Mouse (Mus musculus) thymus, postnatal 4 days (tissue): Measurements from ENCODE around the gene Ndufa9.

Experiments
- DNase-seq: peaks from one replicate; pipeline ENCODE4 v3.0.0; 2021

The Ndufa9 gene

GRCm38 (mm10) chr6:126848712-126849704 lies at the start of gene Ndufa9:
TSS of gene Ndufa9 (minus strand) at chr6:126849136.
- peak; percentile 96 for DNase-seq

DNA sequence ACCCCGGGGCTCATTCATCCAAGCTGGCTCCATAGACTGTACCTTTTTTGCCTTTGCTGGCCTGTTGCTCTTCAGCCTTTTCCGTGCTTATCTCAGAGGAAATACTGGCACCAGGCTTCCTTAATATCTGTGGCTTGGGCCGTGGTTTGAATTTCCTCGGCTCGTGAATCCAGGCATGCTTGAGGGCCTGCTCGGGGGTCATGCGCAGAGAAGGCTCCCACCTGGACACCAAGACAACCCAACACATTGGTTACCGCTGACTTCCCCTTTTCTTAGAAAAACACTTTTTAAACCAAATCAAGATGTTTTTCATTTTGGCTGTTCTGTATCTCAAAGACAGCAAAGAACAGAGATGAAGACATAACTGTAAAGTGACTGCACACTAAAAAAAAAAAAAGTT lies 28.2 kb upstream of the Ndufa9 start:
- no peak for DNase-seq

DNA sequence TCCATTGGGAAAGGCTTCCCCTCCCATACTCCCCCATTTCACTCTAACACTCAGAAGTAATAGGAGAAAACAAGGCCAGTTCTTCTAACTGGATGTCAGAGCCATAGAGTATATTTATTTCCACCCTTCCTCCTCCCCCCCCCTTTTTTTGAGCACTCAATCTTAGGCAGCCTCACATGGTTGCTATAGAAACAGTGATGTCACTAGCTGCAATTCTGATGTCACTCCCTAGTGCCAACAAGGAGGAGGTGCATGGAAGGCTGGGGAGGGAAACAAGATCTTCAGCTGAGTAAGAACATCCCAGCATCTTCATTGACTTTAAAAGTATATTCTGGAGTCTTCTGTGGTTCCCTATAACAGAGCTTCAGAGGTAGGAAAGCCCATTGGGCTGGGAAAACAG lies 3.9 kb upstream of the Ndufa9 start, which contains the start of gene Akap3:
TSS of gene Akap3 (plus strand) at position 218 of the 400 bp plus-strand sequence.
- no peak for DNase-seq

- no peak for DNase-seq
Measured at GRCm38 (mm10) chr6:126836628-126837027, 12.3 kb downstream of the Ndufa9 start.

- no peak for DNase-seq
Measured at GRCm38 (mm10) chr6:126823087-126823486, 25.8 kb downstream of the Ndufa9 start.

DNA sequence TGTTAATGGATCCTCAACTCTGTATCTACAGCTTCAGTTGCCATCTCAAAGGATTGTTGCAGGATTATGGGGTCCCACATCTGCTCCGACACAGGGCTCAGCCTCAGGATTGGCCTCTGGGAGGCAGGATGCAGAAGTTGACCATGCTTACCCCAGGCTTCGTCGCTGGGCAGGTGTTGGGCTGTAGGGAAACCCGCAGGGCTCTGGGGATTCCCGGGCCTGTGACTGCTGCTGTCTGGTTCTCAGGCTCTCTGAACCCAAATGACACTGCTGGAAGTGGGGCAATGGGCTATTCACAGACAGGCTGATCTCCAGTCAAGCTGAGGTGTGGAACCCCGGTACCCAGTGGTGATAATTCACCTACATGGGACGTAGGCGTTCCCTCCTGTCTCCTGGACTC lies 32.6 kb downstream of the Ndufa9 start:
- DNase-seq: no peak

DNA sequence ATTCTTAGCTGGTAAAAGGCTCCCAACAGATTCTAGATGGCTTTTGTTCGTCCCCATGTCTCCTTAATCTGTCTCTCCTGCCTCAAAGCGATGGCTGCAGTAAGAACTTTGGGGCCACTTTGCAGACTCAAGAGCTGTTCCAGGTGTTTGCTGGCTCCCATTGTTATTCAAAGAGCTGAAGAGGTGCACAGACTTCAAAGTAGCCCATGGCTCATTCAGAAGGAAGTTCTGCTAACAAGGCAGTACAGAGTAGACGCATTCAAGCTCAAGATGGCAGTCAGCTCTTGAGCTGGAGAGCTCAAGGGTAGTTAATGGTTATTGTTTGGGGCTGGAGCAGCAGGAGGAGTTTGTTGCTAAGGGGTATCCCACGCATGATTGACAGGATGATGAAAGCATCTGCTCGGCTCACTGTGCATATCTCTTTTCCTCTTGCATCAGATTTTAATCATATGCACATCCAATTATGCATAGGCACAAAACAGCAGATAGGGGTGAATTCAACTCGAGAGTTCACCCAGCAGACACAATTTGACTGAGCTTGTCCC lies 33.7 kb downstream of the Ndufa9 start:
- no peak for DNase-seq

- DNase-seq: no peak
Measured at GRCm38 (mm10) chr6:126811481-126811880, 37.5 kb downstream of the Ndufa9 start.

DNA sequence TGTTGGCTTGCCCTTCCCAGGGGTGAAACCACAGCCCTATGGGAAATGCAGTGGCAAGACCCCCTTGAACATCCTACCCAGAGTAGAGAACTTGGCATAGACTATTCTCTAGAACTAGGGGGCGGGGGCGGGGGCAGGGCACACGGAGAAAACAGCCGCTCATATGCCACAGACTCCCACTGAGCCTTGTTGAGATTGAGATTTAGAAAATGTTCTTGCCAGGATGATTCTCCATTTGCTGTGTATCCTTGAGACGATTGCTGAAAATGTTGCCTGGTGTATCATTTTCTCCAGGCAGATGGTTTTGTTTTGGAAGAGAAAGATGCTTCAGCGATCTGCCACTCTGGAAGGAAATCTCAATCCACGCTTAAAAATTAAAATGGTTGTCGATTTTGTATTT lies 40.4 kb downstream of the Ndufa9 start:
- no peak for DNase-seq

DNA sequence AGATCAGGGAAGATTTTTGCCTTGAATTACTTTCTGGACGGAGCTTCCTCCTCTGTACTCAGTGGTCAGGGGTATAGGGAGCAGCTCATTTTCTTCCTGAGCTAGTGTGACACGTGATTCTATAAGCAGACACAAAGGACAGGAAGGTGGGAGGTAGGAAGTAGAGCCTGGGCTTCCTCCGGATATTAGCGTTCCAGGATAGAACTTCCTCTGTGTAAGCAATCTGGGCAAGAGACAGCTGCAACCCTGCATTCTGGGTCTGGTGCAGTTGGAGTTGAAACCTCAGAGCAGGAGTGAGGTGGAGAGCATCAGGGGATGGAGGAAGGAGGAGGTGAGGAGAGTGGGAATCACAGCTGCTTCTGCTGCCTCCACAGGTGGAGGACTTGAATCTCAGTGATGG lies 40.8 kb downstream of the Ndufa9 start:
- DNase-seq: no peak

DNA sequence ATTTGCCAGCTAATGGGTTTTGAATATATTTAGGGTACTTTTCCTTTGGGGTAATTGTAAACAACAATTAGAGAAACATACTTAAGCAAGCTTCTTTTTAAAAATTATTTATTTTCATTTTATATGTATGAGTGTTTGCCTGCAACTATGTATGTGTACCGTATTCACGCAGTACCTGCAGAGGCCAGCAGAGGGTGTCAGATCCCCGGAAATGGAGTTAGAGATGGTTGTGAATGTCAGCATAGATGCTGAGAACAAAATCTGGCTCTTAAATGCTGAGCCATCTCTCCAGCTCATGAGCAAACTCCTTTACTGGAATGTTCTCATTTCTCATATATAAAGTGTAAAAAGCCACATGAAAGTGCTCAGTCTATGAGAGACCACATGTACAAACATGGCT lies 42.2 kb downstream of the Ndufa9 start:
- peak; percentile 54 for DNase-seq

DNA sequence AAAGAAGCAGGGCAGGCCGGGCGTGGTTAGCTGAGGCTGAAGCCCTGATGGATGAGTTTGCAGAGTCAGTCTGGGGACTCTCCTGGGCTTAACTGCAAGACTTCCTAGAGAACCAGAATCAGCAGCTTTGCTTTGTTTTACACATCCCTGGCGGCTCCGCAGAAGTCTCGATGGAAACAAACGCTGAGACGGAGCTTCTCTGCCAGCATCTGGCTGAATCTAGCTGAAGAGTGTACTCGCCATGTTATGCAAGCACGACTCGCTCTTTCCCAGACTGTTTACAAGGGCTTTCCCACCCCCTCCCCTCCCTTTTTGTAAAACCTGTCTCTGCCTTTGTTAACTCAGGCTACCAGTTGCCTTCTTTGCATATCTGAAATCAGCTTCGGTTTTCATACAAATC lies 46.0 kb downstream of the Ndufa9 start:
- no peak for DNase-seq

DNA sequence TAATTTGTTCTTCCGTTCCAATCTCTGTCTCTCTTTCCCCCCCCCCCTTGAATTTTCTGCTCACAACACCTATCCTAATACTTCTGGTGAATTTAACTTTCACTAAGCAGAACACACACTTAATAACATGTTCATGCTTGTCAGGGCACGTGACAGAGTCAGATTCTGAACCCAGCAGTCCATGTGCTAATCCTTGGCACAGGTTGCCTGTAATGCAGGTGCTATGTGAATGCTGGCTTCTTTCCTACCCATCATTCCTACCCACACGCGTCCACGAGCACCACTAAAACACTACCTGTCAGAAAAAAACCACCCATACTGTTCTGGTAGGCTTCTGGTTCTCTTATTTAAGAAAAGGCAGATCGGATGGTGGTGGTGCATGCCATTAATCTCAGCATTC lies 54.2 kb downstream of the Ndufa9 start:
- no peak for DNase-seq

GRCm38 (mm10) chr6:126793689-126794088 lies 55.2 kb downstream of the Ndufa9 start:
- DNase-seq: no peak

- DNase-seq: peak; percentile 28
Measured at GRCm38 (mm10) chr6:126791964-126792363, 57.0 kb downstream of the Ndufa9 start.

- no peak for DNase-seq
Measured at GRCm38 (mm10) chr6:126791488-126791887, 57.4 kb downstream of the Ndufa9 start.

GRCm38 (mm10) chr6:126788863-126789262 lies 60.1 kb downstream of the Ndufa9 start:
- DNase-seq: no peak

DNA sequence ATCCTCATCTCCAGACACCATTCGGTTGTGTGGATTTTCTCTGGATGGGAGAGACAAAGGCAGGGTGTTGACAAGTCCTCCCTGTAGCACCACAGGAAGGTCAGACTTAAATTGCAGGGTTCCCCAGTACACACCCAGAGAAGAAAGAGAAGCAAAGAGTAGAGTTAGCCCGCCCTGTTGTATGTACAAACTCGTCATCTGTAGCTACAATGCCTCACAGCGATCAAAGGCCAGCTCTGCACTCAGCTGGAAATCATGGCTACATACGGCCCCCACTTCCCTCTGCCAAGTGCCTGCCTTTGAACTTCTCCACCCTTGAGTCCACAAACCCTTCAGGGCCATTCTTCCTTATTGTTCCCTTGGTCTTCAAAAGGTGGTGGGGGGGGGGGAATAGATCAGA lies 64.7 kb downstream of the Ndufa9 start:
- DNase-seq: no peak

- DNase-seq: no peak
Measured at GRCm38 (mm10) chr6:126783651-126784066, 65.3 kb downstream of the Ndufa9 start.

DNA sequence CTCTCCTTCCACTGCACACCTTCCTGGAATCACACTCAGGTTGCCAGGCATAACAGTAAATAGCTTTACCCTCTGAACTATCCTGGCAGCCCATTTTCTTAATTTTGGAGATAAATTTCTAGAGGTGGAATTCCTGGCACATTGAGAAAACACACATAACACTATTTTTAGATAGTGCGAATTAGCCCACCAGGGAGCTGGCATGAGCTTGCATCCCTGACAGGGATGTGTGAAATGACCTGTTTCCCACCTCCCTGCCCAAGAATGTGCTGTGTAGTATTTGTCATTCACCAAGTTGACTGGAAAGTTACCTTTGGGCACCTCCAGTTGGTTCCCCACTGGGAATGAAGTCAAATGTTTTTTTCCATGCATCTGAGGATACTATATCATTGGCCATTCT lies 65.9 kb downstream of the Ndufa9 start:
- no peak for DNase-seq

DNA sequence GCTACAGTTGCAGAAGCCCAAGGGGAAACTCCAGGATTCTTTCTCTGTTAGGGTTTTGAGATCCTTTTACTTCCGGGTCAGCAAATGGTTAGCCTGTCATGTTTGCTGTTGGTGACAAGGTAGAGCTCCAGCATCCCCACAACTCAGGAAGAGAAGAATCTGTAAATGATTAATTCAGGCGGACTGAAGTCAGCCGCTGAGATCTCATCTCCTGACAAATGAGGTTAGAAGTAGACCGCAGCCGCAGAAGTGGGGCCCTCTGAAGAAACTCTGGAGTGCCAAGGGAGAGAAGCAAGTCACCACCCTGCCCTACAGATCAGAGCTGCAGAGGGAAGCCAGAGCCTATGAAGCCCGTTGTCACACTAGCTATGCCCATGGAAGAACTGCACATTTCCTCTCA lies 71.0 kb downstream of the Ndufa9 start:
- DNase-seq: no peak

DNA sequence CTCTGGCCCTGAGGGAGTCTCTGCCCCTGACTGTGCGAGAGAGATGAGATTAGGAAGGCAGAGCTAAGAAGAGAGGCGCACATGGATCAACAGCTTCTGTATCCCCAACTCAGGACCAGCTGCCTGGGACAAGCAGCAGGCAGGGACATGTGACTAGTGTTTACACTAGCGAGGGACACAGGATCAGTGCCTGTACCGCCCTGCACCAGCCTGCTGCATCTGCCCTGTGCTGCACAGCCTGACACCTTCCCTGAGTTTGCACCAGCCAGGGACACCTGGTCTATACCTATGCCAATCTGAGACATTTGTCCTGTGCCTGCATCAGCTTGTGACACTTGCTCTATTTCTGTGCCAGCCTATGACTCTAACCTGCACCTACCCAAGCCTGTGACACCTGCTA lies 75.1 kb downstream of the Ndufa9 start:
- DNase-seq: no peak

GRCm38 (mm10) chr6:126772326-126772725 lies 76.6 kb downstream of the Ndufa9 start:
- DNase-seq: no peak
